Mouse (Mus musculus) ovary, postnatal 36 days (tissue): ENCODE measurements around the gene Agt.

Source experiments
- DNase-seq: peaks from one replicate; pipeline ENCODE4 v3.0.0; 2022; ENCODE audit warnings: low spot score, mixed read lengths

Agt gene

DNA sequence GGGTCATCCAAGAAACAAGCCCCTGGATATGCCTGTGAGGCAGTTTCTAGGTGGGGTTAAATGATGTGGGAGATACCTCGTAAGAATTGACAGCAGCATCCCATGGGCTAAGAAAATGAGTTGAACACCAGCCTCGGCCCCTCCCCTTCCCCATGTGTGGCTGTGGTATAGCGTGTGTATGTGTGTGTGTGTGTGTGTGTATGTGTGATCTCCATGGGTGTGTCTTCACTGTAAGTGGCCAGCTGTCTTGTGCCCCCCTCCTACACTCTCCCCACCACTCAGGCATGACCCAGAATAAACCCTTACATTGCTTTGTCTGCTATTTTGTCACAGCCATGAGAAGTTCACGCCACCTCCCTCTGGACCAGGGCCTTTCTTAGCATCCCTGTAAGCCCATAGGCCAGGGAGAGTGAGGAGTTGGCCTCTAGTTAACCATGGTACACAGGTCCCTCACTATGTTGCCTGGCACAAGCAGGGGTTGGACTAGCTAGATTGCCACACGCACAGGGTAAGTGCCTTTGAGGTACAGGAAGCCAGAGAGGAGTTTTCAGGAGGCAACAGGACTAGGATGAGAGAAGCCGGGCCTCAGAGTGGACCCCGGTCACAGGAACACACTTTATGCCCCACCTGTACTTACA lies 14.3 kb downstream of the Agt start:
- no peak for DNase-seq

GRCm38 (mm10) chr8:124551011-124551661 lies 18.4 kb downstream of the Agt start:
- no peak for DNase-seq

GRCm38 (mm10) chr8:124548187-124548586 lies 21.3 kb downstream of the Agt start:
- DNase-seq: no peak

GRCm38 (mm10) chr8:124547269-124547668 lies 22.2 kb downstream of the Agt start:
- no peak for DNase-seq

- DNase-seq: no peak
Observed at GRCm38 (mm10) chr8:124546815-124547214, 22.7 kb downstream of the Agt start.

- DNase-seq: no peak
Observed at GRCm38 (mm10) chr8:124546371-124546770, 23.1 kb downstream of the Agt start.

DNA sequence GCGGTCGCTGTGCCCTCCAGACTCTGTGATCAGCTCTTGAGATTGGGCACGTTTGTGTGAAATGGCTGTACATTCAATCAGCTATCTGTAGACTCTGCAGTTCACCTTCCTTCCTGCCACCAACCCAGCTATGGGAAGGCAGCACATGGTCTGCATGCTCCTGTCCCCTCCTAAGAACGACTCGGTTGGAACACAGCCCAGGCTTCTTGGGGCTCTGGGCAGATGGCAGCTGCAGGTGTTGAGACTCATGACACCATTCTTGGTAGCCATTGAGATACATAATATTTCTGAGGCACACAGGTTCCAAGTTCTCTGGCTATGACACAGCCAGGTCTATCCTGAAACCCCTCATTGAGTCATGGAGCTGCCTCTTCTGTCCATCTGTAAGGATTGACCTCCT lies 26.2 kb downstream of the Agt start:
- no peak for DNase-seq

- no peak for DNase-seq
Observed at GRCm38 (mm10) chr8:124542001-124542400, 27.5 kb downstream of the Agt start.

DNA sequence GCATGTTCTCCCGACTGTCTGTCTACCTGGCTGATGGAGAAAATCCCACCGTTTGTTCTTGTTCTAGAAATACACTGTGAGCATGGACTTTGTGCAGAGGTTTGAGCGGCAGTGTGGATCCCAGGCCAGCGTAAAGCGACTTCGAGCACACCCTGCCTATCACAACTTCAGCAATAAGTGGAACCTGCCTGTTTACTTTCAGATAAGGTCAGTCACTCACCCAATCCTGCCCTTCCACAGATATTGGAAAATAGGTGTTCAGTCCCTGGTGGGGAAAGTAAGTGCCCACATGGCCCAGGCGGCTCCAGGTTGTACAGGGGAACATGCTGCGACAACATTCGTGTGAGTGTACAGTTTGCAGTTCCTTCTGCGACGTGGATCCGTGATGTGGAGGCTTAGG lies 28.6 kb downstream of the Agt start:
- DNase-seq: no peak

DNA sequence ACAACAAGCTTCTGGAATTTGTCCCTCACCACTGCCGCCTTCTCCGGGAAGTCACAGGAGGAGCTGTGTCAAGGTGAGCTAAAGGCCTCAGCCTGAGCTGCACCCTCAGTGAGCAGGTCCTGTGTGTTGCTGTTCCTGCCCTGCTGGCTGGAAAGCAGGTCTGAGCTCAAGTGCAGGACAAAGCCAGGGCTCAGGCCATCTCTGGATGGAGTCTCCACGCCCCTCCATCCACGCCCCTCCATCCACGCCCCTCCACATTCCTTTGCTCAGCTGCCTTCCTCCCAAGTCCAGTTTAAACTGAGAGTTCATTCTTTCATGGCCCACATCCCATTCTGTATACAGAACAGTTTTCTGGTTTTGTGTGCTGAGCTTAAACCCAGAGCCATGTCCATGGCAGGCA lies 34.1 kb downstream of the Agt start:
- no peak for DNase-seq

DNA sequence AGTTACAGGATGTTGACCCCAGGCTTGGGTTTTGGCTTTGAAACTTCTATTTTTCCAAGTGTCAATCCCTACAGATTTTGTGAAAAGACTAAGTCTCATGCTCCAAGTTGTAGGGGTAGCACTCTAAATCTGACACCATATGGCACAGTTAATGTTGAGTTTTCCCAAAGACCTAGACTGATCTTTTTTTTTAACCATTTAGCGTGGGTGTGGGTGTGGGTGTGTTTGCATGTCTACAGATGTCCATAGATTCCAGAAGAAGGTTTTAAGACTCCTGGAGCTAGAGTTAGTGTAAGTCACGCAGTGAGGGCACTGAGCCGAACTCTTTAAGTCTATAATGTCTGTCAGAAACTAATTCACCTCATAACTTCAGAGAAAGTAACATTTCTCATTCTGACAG lies 36.9 kb downstream of the Agt start:
- DNase-seq: no peak

DNA sequence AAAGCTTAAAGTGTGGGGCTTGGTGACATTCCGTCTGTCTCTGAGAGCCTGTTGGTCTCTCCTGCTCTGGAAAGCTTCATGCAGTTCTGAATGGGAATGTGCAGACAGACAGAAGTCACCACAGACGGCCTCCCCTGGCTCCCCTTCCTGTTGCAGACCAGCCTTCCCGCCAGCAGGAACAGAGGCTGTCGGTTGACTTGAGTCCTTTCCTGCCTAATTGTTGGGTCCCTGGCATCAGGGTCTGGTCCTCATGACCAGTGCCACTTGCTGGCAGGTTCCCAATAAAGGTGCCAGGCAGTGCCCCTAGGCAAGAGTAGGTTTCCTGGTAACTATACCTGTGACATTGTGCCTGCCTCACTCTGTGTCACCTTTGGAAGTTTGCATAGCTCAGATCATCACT lies 38.5 kb downstream of the Agt start:
- DNase-seq: no peak

GRCm38 (mm10) chr8:124530556-124530955 lies 39.0 kb downstream of the Agt start:
- no peak for DNase-seq

GRCm38 (mm10) chr8:124530076-124530475 lies 39.4 kb downstream of the Agt start:
- DNase-seq: no peak

DNA sequence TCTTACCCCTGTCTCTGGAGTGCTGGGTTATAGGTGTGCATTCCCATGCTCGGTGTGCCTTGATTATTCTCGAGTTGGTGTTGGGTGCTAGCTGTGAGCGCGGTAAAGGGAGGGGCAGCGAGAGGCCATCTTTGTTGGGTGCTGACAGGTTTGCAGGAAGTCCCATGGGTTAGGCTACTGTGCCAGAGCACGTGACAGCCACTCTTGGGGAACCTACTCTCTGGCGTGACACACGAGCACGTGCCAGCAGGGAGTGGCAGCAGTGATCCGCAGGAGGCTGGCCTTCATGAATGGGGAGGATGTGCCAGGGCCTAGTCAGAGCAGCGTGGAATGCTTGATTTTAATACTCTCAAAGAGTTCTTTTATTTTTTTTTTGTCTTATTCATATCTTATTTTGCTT lies 43.2 kb downstream of the Agt start:
- DNase-seq: no peak

- no peak for DNase-seq
Observed at GRCm38 (mm10) chr8:124521946-124522345, 47.6 kb downstream of the Agt start.

GRCm38 (mm10) chr8:124520249-124521080 lies 49.0 kb downstream of the Agt start, which contains the start of gene Cog2:
Cog2 (plus strand) TSS chr8:124520767.
- peak; percentile 89 for DNase-seq

DNA sequence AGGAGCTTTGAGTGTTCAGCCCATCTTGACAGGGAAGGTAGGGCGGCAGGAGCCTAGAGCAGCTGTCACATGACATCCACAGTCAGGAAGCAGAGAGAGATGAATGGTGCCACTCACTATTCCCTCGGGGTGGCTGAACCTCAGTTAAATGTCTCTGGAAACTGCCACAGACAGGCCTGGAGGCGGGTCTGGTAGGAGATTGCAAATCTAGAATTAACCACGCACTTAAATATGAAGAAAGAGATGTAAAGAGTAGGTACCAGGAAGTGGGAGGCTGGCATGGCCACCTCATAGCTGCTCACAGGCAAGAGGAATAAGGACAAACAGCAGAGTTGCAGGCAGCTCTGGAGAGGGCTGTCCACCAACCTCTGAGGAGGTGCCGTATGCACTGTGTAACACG lies 52.4 kb downstream of the Agt start:
- no peak for DNase-seq

- no peak for DNase-seq
Observed at GRCm38 (mm10) chr8:124516525-124516924, 53.0 kb downstream of the Agt start.

- DNase-seq: no peak
Observed at GRCm38 (mm10) chr8:124516039-124516438, 53.5 kb downstream of the Agt start.

- no peak for DNase-seq
Observed at GRCm38 (mm10) chr8:124509156-124509555, 60.4 kb downstream of the Agt start.

DNA sequence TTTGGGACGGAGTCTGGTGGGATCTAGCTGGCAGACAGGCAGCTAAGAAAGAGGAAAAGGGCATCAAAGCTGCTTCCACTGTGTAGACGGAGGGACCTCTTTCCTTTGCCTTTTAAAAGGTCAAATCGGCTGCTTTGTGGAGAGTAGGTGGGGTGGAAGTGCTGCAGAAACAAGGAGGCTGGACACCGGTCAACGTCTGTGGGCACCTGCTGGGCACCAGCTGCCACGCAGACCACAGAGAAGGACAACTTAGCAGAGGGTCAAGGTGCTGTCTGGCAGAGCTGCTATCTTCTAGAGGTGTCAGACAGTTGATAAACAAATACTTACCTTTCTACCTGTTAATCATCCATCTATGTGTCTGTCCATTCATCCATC lies 61.2 kb downstream of the Agt start:
- no peak for DNase-seq
